Mouse (Mus musculus): Measurements from ENCODE around the gene Calu. TPM values are rescaled to one million over a fixed set of nuclear protein-coding genes. Genes with fewer than 3 reads are reported as not detected.
"Not testable (repeated sequence)": the region's sequence is repeated elsewhere in the genome, so short reads cannot be mapped to it uniquely, and the experiment has no call there.

Calu gene
- polyA plus RNA-seq (2012; rRNA removed), result 52.4 and 59.8 TPM in 2 replicates

DNA sequence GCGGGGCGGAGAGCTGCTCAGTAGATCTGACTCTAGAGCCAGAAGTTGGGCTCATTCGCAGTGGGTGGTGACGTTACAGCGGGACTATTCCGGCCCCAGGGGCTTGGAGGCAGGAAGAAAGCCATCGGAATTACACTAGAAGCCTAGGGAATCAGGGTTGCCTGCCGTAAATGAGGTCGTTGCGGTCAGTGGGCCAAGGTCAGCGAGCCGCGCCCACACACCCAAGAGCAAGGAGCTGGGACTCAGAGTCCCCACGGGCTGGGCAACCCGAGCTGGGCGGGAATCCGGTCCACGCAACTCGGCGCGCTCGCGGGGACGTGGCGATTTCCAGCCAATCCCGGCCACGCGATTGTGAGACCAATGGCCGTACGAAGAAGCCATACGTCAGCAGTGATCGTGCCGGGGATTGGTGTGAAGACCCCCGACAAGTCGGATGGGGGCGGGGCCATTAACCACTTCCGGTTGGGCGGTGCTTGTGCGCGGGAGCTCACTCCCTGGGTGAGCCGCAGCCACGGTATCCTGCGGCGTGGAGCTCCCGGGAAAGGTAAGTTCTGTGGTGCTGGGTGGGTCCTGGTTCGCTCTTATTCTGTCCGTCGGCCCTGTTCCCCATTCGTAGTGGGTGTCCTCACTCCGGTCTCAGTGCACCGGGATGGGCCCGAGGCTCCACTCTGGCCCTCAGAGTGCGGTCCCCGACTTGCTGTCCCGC, at the start of gene Calu:
Calu (plus strand) TSS at position 405 of the 706 bp plus-strand sequence.
- DNase-seq (ENCODE audit: low read depth, low spot score), result peak; percentile 96

DNA sequence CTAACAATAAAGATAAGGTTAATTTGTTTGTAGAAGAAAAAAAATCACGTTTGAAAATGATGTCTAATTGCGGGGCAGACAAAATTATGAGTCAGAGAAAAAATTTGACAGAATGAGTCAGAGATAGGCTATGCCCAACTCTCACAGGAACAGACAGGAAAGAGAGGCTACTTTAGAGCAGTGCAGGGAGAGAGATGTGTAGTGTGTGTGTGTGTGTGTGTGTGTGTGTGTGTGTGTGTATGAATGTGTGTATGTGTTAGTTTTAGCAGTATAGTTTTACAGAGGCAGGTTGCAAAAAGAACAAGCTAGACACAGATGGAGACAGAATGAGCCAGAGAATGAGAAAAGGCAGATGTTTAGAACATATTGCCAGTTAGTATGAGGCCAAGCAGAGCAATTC, 48.8 kb upstream of the Calu start:
- no peak for DNase-seq (ENCODE audit: low read depth, low spot score)
- WGBS, result 15% methylated on average over 2 of the region's 2 CpGs

More for the DNA sequence above, at the start of gene Calu:
- under 1% methylated on average over 55 of the region's 55 CpGs for WGBS

DNA sequence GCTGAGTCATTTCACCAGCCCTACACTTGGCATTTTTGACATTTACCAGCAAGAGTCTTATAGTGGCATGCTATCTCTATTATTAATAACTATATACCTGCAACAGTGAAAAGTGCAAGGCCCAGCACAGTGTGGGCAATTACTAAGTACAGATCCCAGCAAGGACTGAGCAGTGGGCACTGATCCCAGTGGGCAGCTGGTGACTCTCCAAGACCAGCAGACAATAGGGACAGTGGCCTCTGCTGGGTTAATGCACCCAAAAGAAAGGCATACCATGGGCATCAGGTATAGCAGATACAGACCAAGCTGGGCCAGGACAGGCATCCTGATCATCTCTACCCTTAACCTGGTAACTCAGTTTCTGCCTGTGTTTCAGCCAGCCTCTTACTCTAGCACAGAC, 44.6 kb upstream of the Calu start:
- DNase-seq (ENCODE audit: low read depth, low spot score), result no peak

- 44% methylated on average over 5 of the region's 5 CpGs for WGBS
These were observed 44.1 kb upstream of the Calu start for GRCm38 (mm10) chr6:29303726-29304125.

GRCm38 (mm10) chr6:29305462-29305861, 42.4 kb upstream of the Calu start:
- DNase-seq (ENCODE audit: low read depth, low spot score), result no peak
- WGBS, result 93% methylated on average over 4 of the region's 4 CpGs

More at GRCm38 (mm10) chr6:29303726-29304125, 44.1 kb upstream of the Calu start:
- DNase-seq (ENCODE audit: low read depth, low spot score), result no peak

DNA sequence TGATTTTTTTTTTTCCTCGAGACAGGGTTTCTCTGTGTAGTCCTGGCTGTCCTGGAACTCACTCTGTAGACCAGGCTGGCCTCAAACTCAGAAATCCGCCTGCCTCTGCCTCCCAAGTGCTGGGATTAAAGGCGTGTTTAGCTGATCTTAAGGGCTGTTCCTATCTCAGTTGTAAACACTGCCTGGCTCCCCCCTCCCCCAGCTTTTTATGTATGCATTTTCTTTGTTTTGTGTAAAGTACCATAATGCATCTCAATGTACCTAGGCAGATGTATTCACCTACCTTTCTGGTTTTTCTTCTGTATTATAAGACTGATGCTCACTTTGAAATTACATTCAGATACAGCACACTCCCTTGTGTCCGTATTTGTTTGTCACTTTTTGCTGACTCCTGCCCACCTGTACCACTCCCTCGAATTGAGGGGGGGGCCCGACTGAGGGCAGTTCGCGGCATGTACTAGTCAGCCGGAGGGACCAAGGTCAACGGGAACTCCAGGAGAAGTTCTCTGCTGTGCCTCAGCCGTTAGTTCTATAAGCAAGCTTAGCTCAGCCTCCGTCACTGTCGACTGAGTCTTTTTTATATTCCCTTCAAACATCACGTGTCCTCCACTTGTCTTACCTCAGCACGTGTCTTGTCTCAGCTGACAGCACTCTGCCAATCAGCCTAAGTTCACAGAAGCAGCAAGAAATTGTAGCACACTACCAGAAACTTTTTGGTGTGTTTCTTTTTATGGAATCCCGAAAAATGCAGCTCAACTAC, 38.8 kb upstream of the Calu start:
- 87% methylated on average over 16 of the region's 16 CpGs for WGBS
- DNase-seq (ENCODE audit: low read depth, low spot score), result no peak

GRCm38 (mm10) chr6:29313690-29314202, 34.1 kb upstream of the Calu start:
- WGBS, result 80% methylated on average over 14 of the region's 14 CpGs
- no peak for DNase-seq (ENCODE audit: low read depth, low spot score)

DNA sequence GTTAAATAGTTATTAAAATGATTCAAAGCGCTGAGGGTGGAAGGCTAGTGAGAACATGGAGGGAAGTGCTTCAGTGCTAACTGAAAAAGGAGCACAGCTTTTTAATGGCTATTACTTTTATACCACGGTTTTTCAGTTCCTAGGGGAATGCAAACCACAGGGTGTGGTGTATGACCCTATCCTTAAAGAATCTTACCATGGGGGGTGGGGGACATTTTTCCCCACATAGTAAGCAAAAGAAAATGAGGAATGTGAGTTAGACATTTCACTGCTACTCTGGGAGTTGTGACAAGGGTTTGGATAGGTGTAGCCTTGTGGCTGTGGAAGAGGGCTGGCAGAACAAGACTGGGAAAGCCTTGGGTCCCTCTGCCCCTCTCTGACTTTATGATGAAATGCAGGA, 30.6 kb upstream of the Calu start:
- 55% methylated on average over 2 of the region's 2 CpGs for WGBS

GRCm38 (mm10) chr6:29317941-29318340, 29.9 kb upstream of the Calu start:
- WGBS, result 76% methylated on average over 3 of the region's 3 CpGs
- no peak for DNase-seq (ENCODE audit: low read depth, low spot score)

More for the DNA sequence above, 30.6 kb upstream of the Calu start:
- no peak for DNase-seq (ENCODE audit: low read depth, low spot score)

- 61% methylated on average over 5 of the region's 5 CpGs for WGBS
These were observed 29.0 kb upstream of the Calu start, which contains the start of gene Fam71f1 for GRCm38 (mm10) chr6:29318879-29319278. TSS of gene Fam71f1 (plus strand) at chr6:29319140.

GRCm38 (mm10) chr6:29321586-29321985, 26.3 kb upstream of the Calu start:
- DNase-seq (ENCODE audit: low read depth, low spot score), result no peak
- WGBS, result 74% methylated on average over 6 of the region's 6 CpGs

More at GRCm38 (mm10) chr6:29318879-29319278, 29.0 kb upstream of the Calu start, which contains the start of gene Fam71f1:
- no peak for DNase-seq (ENCODE audit: low read depth, low spot score)

DNA sequence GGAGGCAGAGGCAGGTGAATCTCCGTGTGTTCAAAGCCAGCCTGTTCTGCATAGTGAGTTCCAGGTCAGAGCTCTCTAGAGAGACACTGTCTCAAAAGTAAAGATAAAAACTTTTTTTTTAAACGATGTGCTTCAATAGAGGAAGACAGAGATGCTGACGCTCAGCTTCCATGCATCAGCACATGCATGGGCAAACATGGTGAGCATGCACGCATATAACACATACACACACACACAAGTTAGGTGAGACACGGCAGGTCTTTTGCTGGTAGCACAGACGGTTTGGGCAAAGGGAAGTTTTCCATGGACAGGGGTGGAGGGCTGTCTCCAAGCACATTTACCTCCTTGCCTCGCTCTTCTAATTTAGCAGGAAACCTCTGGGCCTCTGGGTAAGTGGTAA, 25.7 kb upstream of the Calu start:
- no peak for DNase-seq (ENCODE audit: low read depth, low spot score)
- WGBS, result 87% methylated on average over 7 of the region's 7 CpGs

DNA sequence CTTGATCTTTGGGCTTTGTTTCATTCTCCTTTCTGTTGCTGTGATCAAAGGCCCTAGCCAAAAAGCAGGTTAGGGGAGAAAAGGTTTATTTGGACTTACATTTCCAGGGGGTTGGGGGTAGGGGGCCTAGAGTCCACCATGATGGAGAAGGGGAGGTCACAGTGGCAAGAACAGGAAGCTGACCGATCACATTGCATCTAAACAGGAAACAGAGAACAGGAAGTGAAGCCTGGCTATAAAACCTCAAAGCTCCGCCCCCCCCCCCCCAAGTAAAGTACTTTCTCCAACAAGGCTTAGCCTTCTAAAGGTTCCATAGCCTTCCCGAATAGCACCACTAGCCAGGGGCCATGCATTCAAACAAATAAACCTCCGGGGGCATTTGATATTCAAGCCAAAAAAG, 25.1 kb upstream of the Calu start:
- WGBS, result 58% methylated on average over 4 of the region's 4 CpGs
- DNase-seq (ENCODE audit: low read depth, low spot score), result no peak

DNA sequence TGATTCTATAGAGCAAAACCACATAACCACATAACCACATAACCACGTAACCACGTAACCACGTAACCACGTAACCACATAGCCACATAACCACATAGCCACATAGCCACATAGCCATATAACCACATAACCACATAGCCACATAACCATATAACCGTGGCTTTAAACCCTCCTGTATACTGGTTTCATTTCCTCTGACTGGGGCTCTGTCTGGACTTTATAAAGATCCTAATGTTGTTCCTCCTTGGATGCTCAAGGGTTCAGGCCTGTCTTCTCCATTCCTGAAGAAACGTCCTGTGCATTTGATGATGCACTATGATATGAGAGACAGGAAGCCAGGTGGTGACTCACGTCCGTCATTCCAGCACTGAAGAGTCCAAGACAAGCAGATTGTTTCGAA, 20.9 kb upstream of the Calu start:
- WGBS, result 83% methylated on average over 9 of the region's 9 CpGs
- DNase-seq (ENCODE audit: low read depth, low spot score), result no peak

- DNase-seq (ENCODE audit: low read depth, low spot score), result no peak
- 48% methylated on average over 4 of the region's 4 CpGs for WGBS
These were observed 18.4 kb upstream of the Calu start for GRCm38 (mm10) chr6:29329514-29329913.

GRCm38 (mm10) chr6:29346512-29346911, 1.4 kb upstream of the Calu start:
- DNase-seq (ENCODE audit: low read depth, low spot score), result not testable (repeated sequence)
- WGBS, result 87% methylated on average over 2 of the region's 2 CpGs

- 29% methylated on average over 7 of the region's 7 CpGs for WGBS
- no peak for DNase-seq (ENCODE audit: low read depth, low spot score)
These were observed 680 bp upstream of the Calu start for GRCm38 (mm10) chr6:29347189-29347588.

GRCm38 (mm10) chr6:29348371-29348724, 479 bp downstream of the Calu start:
- WGBS, result under 1% methylated on average over 15 of the region's 15 CpGs

DNA sequence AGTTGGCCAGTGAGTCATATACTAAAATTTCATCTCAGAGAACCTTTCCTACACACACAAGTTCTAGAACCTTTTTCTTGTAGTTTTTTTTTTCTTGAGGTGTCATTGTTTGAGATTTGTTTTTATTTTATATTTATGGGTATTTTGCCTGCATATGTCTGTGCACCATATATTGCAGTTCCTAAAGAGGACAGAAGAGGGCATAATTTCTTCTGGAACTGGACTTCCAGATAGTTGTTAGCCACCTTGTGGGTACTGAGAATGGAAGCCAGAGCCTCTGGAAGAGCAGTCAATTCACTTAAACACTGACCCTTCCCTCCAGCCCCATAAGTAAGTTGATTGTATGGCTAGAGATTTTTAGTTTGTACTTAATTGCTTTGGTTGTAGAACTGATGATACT, 3.7 kb downstream of the Calu start:
- no peak for DNase-seq (ENCODE audit: low read depth, low spot score)

More at GRCm38 (mm10) chr6:29348371-29348724, 479 bp downstream of the Calu start:
- DNase-seq (ENCODE audit: low read depth, low spot score), result peak; percentile 19

DNA sequence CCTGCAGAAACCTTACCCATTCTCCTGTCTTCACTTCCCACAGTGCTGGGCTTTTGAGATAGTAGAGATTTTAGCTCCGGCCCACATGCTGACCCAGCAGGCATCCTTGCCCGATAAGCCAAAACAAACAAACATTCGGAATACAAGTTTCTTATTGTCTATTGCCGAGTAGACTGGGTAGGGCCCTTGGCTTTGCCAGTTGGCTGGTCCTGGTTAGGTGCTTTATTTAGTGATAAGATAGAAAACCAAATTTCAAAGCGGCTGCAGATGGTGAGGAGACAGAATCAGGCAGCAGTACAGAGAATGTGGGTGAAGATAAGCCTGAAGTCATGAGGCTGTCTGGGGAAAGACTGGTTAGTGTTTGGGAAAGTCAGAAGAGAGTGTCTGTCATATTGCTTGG, 4.9 kb downstream of the Calu start:
- 24% methylated on average over 5 of the region's 5 CpGs for WGBS
- no peak for DNase-seq (ENCODE audit: low read depth, low spot score)

GRCm38 (mm10) chr6:29359386-29359785, 11.5 kb downstream of the Calu start:
- 78% methylated on average over 3 of the region's 3 CpGs for WGBS

More at GRCm38 (mm10) chr6:29359386-29359785, 11.5 kb downstream of the Calu start:
- no peak for DNase-seq (ENCODE audit: low read depth, low spot score)
